Mouse (Mus musculus) small intestine, adult 2 months (tissue): ENCODE measurements around the gene Trim27.

Experiments
- CTCF ChIP-seq: fragments of 200-500 bp; IDR thresholded peaks from 2 replicates; pipeline ENCODE4 v1.5.1; 2012; ENCODE audit warnings: low read depth, mild to moderate bottlenecking, control low read depth, inconsistent platforms, low read length, moderate library complexity, mixed read lengths; ENCODE audit not compliant: insufficient replicate concordance, insufficient read length; ENCODE audit errors: extremely low read depth
- POLR2A ChIP-seq: fragments of 200-500 bp; IDR thresholded peaks from 2 replicates; pipeline ENCODE4 v1.6.1; 2012; ENCODE audit warnings: low read depth, mild to moderate bottlenecking, control low read depth, inconsistent platforms, low read length, moderate library complexity

GRCm38 (mm10) chr13:21179367-21179723, at the start of gene Trim27:
- no peak for TF ChIP-seq POLR2A
- TF ChIP-seq CTCF, result no peak
